Mouse (Mus musculus) thymus, postnatal 4 days (tissue): ENCODE results near the gene Hmg20b.
A peak's percentile ranks its signal among the peaks of the same experiment; 100 is the strongest.

Experiments used
- DNase-seq: peaks from one replicate; pipeline ENCODE4 v3.0.0; 2021

Gene Hmg20b

DNA sequence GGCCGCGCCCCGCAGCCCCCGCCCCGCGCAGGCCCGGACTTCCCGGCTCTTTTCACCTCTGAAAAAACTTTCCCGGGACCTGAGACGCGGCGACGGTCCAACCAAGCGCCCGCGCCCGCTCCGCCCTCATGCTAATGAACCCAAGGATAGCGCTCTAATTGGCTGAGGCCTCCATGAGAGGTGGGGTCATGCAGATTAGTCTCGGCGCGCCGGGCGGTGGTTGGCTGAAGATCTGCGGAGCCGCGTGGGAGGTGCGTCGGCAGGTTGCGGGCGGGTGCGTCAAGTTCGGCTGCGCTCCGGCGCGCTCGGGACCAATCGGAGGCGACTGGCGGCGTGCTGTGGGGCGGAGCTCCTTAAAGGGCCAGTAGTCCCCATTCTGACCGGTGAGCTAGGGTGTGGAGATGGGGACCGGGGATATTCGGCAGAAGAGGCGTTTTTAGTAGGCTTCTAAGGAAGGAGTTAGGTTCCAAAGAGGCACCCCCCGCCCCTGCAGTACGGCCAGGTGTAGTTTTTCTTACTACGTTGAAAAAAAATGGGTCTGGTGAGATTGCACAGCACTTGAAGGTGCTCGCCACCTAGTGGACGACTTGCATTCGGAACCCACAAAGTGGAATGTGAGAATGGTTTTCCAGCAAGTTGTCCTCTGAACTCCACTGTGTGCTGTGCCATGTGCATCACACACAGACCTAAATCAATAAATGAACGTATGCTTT, at the start of gene Hmg20b:
Gene Hmg20b (minus strand): TSS at position 130 of the 713 bp plus-strand sequence.
- DNase-seq = peak; percentile 99

DNA sequence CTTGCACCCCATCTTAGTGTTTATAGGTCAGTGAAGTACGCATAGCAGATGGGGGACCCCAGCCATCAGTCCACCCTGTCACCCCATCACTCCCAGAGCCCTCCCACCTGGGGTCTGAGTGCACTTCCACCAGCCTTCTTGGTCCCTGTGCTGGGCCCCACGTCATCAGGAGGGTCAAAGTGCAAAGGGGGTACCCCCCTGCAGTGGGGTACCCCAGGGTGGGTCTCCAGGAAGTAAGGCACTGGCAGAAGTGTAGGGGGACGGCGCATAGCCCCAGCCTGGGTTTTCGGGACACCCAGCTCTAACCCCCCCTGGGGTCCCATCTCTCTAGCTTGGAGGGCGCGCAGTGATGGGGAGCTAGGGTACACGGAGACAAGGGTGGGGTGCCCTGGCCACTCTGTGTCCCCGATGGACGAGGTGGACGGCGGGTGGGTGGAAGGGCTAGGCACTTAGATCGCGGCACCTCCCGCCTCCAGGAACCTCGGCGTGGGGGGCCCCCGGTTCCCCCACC, 49.6 kb upstream of the Hmg20b start:
- DNase-seq = no peak

DNA sequence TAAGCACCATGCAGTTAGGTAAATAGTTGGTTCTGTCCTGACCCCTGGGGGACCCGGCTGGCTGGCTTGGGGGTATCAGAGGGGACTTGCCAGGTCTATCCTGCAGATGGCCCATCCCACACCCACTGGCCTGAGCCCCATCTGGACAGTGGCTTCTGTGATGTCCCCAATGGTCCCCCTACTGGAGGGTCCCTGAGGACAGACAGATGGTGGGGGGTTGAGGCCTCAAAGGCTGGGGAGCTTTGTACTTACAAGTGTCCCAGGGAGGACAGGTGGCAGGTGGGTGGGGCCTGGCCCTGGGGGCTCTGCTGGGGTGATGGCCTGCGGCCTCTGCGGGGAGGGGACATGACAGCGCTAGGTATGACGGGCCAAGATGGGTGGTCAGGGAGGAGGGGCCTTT, 49.0 kb upstream of the Hmg20b start:
- DNase-seq = no peak

DNA sequence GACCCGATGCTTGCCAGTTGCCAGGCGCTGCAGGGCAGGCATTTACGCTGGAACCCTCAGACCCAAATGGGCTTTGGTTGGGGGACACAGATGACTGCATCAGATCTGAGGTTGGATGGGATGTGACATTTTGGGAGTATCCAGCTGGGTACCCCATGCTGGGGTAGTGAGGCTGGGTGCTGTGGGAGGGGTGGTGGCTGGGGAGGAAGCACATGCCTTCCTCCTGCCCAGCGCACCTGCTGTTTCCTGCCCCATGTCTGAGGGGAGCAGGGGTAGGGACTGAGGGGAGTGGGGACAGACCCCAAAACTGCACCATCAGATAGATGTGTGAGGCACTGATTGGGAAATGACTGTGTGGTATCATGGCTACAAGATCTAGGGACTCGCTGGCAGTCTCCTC, 46.5 kb upstream of the Hmg20b start:
- peak; percentile 54 for DNase-seq

DNA sequence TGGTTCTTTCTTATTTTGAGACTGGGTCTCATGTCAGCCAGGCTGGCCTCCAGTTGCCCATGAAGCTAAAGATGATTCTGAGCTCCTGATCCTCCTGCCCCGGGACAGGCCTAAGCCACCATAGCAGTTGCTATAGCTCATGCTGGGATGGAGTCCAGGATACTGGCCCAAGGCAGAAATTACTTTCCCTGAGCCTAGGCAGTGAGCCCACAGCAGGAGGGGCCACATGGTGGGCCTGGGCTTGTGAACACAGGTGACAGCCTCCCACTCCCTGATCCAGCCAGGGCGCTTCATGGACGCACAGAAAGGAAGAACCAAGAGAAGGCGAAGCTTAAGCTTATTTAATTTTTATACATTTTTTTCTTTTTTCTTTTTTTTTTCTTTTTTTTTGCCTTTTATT, 45.6 kb upstream of the Hmg20b start:
- DNase-seq = no peak

DNA sequence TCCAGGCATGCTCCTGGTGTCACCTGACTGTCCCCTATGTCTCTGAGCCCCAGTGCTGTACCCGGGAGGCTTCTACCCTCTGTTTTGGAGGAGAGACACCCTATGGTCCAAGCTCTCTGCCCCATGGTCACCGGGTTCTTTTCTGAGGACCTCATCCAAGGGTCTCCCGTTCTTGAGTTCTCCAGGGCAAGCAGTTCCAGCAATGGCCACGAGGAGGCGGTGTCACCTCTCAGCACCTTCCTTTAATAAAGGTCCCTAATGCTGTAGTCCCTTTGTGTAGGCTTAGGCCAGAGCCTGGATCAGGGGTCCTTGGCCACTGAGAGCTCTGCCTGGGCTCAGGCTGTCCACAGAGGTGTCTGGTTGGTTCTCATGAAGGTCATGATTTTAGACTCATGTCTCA, 44.8 kb upstream of the Hmg20b start:
- peak; percentile 89 for DNase-seq

DNA sequence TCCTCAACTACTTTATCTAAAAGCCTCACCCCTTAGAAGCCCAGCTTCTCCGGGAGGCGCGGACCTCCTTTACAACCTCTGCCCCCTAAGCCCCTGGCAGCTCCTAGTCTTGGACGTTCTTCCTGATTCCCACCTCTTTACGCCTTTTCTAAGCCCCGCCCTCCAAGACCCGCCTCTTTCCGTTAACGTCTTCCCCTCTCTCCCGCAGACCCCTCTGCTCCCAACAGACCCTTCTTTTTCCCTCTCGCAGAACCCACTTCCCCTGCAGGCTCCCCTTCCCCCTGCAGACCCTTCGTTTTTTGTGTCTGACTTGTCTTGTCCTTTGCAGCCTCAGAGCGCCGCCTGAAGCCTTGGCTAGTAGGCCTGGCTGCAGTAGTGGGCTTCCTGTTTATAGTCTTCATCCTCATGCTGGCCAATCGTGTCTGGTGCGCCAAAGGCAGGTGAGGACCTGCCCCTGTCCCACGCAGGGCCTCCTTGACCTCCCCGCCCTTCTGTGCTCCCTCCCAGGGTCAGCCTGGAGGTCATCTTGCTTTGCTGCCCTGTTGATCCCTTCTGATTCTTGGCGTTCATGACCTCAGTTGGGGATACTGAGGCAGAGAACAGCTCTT, 43.3 kb upstream of the Hmg20b start:
- DNase-seq = peak; percentile 73

DNA sequence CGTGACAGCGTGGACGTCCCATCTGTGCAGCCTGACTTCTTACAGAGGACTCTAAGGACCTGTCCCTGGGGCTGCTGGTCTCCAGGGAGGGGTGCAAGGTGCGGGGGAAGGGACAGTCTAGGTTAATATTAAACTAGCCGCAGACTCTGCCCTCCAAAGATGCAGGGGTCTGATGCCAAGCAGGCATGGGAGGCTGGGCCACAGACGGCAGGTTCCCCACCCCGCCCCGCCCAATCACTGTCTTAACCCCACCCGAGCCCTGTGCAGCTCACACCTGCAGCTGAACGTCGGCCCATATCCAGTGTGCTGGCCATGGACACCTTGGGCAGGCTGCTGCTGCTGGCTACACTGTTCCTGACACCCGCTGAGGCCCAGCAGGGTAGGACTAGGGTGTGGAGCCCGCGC, 42.5 kb upstream of the Hmg20b start, which contains the start of gene Smim24:
Gene Smim24 (plus strand): TSS at position 271 of the 405 bp plus-strand sequence.
- DNase-seq = no peak

DNA sequence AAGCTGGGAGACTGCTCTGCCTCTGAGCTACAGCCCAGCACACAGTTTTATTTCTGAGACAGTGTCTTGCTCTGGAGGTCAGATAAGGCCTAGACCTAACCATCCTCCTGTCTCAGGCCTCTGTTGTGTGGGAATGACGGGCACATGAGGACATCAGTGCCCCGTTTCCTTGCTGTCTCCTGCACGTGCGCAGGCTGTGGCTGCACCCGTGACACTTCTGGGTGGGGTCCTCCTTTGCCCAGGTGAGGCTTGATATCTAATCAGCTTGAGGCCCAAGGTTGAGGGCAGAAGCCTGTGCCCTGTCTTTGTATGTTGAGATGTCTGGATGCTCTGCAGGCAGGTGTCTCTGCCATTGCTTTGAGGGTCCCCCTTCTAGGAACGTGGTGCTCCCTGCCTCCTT, 42.0 kb upstream of the Hmg20b start:
- DNase-seq = no peak

DNA sequence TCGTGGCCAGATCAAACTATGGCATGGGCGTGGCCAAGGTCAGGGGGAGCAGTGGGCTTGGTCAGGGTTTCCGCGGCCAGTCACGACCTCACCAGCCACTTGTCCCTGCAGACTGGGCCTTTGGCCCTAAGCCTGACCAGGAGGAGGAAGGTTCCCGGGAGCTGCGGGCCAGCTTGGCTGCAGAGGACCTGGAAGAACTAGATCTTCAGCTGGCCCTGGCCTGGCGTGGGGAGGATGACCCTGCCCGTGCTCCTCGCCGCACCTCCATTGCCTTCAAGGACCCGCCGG, 40.3 kb upstream of the Hmg20b start:
- no peak for DNase-seq

DNA sequence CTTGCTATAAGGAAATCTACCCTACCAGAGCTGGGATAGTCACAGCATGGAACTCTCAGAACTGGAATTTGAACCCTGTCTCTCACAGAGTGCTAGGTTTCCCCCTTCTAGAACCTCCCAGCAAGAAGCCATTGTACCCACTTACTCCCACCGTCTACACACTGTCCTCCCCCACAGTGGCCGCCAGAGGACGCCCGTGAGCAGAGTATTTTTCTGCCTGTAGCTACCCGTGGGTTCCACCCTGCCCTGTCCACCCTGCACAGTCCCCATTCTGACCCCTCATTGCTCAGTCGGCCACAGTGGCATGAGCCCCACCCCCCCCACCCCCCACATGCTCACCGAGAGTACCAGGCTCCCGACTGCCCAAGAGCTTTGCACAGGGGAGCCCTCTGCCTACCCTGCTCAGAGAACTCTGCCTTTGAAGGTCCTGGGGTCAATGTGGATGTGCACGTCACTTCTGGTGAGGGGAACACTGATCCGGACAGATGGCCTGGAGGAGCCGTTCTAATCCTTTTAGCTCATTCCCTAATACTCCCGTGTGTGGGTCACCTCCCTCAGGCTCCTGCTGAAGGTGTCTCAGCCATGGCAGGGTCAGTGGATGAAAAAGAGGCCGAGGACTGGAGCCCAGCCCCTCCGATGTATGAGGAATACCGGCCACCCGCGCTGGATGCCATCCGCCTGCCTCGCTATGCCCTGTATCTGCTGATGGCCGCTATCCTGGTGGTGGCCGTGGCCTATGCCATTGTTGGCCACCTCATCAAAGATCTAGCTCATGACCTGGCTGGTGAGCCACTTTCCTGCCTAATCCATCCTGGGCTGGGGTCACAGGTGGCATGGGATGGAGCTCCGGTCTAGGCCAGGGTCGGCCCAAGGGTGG, 39.8 kb upstream of the Hmg20b start:
- peak; percentile 84 for DNase-seq

DNA sequence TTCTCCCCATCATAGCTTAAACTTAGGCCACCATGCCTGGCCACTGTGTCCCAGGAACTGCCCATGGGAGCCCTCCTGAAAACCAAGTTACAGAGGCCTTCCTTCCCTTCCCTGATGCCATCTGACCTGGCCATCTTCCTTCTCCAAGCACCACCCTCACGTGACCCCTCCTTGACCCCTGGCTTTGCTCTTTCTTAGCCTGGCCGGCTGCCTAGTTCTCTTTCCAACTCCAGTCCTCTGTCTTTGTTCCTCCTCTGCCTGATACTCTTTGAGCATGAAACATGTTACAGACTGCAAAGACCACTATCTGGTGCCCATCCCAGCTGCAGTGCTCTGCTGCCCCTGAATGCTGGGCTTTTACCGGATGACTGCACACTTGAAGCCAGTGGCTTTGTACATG, 39.1 kb upstream of the Hmg20b start:
- DNase-seq = no peak

DNA sequence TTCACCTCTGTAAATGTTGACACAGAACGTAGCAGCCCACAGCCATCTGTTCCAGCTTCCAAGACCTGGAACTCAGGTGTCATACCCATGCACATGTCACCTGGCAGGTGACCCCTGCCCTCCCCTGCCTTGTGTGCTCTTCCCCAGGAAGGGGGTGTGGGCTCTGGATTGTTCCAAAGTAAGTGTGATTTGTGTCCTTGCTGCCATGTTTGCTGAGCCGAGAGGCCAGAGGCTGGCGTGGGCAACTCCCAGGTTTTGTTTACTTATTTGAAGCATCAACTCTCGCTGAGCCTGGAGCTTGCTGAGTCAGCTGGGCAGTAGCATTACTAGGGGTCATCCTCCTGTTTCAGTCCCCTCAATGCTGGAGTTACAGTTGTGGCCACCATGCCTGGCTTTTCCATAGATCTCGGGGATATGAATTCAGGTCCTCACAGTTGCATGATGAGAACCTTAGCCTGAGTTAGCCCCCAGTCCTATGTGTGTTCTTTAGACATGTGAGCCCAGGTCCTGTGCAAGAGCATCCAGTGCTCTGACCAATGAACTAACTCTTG, 38.3 kb upstream of the Hmg20b start, which contains the start of gene Gm48552:
Gene Gm48552 (plus strand): TSS at position 501 of the 551 bp plus-strand sequence.
- no peak for DNase-seq

DNA sequence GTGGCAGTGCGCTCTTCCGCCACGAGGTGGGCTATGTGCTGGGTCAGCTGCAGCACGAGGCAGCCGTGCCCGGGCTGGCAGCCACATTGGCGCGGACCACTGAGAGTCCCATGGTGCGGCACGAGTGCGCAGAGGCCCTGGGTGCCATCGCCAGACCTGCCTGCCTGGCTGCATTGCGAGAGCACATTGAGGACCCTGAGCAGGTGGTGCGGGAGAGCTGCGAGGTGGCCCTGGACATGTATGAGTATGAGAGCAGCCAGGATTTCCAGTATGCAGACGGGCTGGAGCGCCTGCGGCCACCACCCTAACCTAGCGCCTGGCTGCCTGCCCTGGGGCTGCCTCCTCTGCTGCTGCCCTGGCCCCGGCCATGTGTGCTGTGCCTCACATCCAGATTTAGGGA, 37.4 kb upstream of the Hmg20b start:
- DNase-seq = no peak

DNA sequence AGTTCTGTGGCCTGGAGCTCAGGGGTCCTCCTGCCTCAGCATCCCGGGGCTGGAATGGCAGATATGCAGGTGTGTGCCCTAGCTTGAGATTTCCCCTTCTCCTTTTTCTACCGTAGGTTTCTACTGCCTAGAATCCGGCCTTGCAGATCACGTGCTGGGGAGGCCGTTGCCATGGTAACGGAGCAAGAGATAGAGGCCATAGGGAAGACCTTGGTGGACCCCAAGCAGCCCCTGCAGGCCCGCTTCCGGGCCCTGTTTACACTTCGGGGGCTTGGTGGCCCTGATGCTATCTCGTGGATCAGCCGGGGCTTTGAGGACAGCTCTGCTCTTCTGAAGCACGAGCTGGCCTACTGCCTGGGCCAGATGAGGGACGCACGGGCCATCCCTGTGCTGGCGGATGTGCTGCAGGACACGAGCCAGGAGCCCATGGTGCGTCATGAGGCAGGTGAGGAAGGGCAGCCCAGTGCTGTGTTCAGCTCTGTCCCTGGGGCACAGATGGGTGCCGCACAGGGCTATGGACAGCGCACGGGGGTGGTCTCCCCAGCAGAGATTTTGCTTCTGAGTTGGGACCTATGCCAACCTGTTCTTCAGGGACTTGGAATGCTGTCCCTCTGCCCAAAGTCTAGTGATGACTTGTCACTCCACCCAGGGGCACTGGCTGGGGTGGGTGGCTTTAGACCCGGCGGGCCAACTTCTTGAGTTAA, 35.5 kb upstream of the Hmg20b start:
- DNase-seq = no peak

DNA sequence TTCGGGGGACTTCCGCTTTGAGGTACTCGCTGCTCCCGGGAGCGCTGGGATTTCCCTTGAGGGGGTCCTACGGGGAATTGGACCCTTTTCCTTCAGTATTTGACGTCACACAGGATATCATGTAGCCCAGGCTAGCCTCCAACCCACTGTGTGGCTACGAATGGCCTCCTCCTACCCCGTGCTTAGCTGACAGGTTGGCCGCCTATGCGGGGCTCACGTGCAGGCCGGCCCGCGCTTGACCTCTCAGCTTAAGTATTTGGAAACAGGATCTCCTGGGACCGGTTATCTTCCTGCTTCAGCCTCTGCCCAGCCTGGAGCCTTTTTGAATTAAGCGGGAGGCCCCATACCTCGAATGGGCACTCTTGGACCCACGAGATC, 34.3 kb upstream of the Hmg20b start:
- DNase-seq = no peak

DNA sequence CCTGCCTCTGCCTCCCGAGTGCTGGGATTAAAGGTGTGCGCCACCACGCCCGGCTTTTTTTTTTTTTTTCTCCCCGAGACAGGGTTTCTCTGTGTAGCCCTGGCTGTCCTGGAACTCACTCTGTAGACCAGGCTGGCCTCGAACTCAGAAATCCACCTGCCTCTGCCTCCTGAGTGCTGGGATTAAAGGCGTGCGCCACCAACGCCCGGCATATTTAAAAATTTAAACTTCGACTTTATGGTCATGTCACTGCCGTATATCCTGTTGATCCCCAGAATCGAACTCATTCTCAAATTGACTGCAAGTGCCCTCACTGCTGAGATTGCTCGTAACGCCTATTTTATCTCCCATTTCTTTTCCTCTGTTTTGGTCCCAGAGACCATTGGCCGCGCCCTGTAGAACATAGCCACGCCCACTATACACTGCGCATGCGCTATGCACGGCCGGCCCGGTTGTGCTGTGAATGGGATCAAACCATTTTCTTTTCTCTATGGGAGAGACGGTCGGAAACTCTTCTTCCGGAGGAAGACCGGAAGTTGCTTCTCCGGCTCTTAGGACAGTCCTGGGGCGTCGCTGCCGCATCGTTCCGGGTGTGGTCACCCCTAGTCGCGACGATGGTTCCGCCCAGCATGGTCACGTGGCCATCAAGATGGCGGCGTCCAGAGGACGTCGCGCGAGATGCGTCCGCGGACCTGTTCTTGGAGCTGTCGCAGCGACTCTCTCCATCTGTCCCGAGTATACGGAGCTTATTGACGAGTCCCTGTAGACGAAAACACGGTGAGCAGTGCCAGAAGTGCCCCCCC, 33.7 kb upstream of the Hmg20b start, which contains the start of the genes Dohh and Gm48551:
Gene Dohh (plus strand): TSS at position 627 of the 803 bp plus-strand sequence.
Gene Gm48551 (plus strand): TSS at position 665 of the 803 bp plus-strand sequence.
- peak; percentile 99 for DNase-seq

DNA sequence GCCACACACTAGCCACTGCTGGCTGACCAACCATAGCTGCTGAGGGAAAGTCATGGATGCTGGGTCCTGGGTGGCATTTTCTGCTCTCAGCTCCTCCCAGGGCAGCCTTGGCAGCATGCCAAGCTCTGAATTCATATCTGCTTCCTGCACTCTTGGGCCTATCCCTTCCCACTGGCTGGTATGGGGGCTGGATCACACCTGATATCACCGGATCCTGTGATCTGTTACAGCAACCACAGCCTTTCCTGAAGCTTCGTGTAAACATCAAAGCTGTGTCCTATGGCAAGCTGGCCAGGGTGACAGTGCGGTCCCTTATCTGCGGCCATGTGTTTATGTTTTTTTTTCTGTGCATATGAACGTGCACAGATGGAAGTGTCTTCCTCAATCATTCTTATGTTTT, 31.8 kb upstream of the Hmg20b start:
- no peak for DNase-seq

DNA sequence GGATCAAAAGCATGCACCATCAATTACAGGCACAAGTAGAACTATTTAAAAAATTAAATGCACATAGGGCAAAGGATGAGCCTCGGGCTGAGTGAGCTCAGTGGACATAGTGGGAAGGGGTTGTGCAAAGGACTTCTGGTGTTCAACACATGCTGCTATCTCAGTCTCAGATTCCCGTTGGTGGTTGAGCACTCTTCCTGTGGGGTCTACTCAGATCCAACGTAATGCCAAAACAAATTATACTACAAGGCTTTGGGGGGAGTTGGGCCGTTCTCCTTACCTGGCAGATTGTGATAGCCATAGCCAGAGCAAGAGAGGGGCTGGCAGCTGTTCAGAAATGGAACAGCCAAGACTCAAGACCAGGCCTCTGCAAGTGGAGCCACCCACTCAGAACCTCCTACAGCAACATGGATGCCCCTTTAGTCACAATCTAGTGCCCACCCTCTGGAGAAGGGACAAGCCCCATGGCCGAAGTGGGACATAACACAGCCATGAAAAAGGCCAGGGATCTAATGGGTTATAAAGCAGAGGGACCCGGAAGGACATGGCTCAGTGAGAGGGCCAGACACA, 29.6 kb upstream of the Hmg20b start:
- no peak for DNase-seq

DNA sequence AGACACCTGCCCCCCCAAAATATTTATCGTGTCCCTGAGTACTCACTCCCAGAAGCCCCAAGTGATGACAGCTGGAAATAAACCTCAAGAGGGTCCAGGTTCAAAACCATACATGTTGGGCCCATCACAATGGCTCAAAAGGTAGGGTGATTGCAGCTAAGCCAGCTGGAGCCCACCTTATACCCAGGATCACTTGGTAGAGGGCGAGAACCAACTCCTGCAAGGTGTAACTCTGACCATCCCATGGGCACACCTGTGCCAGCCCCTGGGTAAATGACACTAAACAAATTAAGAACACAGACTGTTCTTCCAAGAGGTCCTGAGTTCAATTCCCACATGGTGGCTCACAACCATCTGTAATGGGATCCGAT, 28.9 kb upstream of the Hmg20b start:
- no peak for DNase-seq

DNA sequence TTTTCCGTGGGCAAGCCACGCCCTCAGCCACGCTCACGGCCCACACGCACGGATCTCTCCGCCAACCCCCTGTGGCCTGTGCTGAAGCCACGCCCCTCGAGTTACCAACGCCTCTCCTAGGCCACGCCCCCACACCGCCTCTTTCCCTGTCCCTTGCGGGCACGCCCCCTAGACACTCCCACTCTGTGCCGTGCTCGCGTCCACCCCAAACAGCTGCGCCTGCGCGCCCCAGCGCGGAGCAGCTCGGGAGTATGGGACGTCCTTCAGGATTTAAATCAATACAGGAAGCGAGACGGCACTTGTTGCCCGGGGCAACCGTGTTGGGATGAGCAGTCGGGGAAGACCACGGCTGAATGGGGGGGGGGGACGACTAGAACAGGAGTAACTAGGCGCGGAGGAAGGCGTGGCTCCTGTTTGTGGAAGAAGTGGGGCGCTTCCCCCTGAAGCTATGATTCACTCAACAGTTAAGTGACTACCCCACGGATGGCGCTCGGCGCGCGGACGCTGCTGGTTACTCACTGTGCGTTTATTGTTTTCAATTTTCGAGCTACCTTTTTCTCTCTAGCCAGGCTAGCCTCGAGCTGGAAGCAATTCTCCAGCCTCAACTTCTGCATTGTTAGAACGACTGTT, 28.4 kb upstream of the Hmg20b start:
- peak; percentile 100 for DNase-seq
